Mouse (Mus musculus) limb, embryonic 11.5 days (tissue): ENCODE measurements around the gene Phkb. TPM values are rescaled to one million over a fixed set of nuclear protein-coding genes. Genes with fewer than 3 reads are reported as not detected.
A peak's percentile ranks its signal among the peaks of the same experiment; 100 is the strongest.
"Not testable (repeated sequence)": the region's sequence is repeated elsewhere in the genome, so short reads cannot be mapped to it uniquely, and the experiment has no call there.

ENCODE experiments used
- ATAC-seq: fragments of 200-750 bp; cut with Nextera tagmentation; 2 replicates; pipeline ENCODE4 v1.8.0; 2017; ENCODE audit warnings: low read depth; ENCODE audit not compliant: insufficient number of reproducible peaks, low FRiP score, low TSS enrichment
- DNase-seq: peaks from one replicate; pipeline ENCODE4 v3.0.0-alpha.2; 2015; ENCODE audit warnings: low spot score
- H3K27ac ChIP-seq: fragments of 300-500 bp; sonication (generic); replicated peaks from 2 replicates; pipeline ENCODE4 v1.5.1; 2014; ENCODE audit warnings: low read depth, mild to moderate bottlenecking, low read length
- H3K27me3 ChIP-seq: fragments of 300-500 bp; sonication (generic); 2 replicates; pipeline ENCODE4 v1.6.1; 2014; ENCODE audit warnings: mild to moderate bottlenecking, low read length, mixed read lengths; ENCODE audit not compliant: control insufficient read depth, insufficient read depth
- H3K36me3 ChIP-seq: fragments of 300-500 bp; sonication (generic); 2 replicates; pipeline ENCODE4 v1.6.1; 2014; ENCODE audit warnings: mild to moderate bottlenecking, low read length, moderate library complexity, mixed read lengths; ENCODE audit not compliant: control insufficient read depth, insufficient read depth
- H3K4me1 ChIP-seq: fragments of 300-500 bp; sonication (generic); 2 replicates; pipeline ENCODE4 v1.6.1; 2014; ENCODE audit warnings: low read length, mixed read lengths; ENCODE audit not compliant: control insufficient read depth, insufficient read depth
- H3K4me2 ChIP-seq: fragments of 300-500 bp; sonication (generic); 2 replicates; pipeline ENCODE4 v1.6.1; 2014; ENCODE audit warnings: low read depth, mild to moderate bottlenecking, moderate library complexity; ENCODE audit not compliant: severe bottlenecking
- H3K4me3 ChIP-seq: fragments of 300-500 bp; sonication (generic); 2 replicates; pipeline ENCODE4 v1.5.1; 2014; ENCODE audit warnings: low read depth, low read length
- H3K9ac ChIP-seq: fragments of 300-500 bp; sonication (generic); 2 replicates; pipeline ENCODE4 v1.6.1; 2014; ENCODE audit warnings: mild to moderate bottlenecking, low read length
- H3K9me3 ChIP-seq: fragments of 300-500 bp; sonication (generic); 2 replicates; pipeline ENCODE4 v1.6.1; 2016; ENCODE audit warnings: low read length; ENCODE audit not compliant: control insufficient read depth
- WGBS: fragments of 180-500 bp; shearing (Covaris S2); extraction: QIAGEN DNeasy Blood & Tissue Kit; methylation state at CpG from one replicate; pipeline ENCODE4 v1.1.7; 2014; 5-methylcytosine and 5-hydroxymethylcytosine counted together
- polyA plus RNA-seq: library from polyadenylated mRNA; unstranded; fragments of >200 nt; fragmentation: Nextera tagmentation; extraction: Ambion mirVana; gene quantifications from 2 replicates; pipeline ENCODE4 v1.2.1, GENCODE M21; 2014

Phkb gene
- polyA plus RNA-seq: 55.8 and 56.5 TPM in 2 replicates

- peak within 1 kb of the TSS; percentile 93 for H3K27ac ChIP-seq
- H3K4me3 ChIP-seq: peak within 1 kb of the TSS; percentile 89
- WGBS: under 1% methylated on average over 53 of the region's 54 CpGs
- H3K9me3 ChIP-seq: no peaks in the 10 kb centered on the region
- peak; percentile 97 for ATAC-seq
- H3K9ac ChIP-seq: peak within 1 kb of the TSS; percentile 92
- DNase-seq: peak; percentile 96
- no peaks in the 10 kb centered on the region for H3K27me3 ChIP-seq
- H3K36me3 ChIP-seq: no peaks in the 10 kb centered on the region
- H3K4me2 ChIP-seq: peak within 1 kb of the TSS; percentile 76
- H3K4me1 ChIP-seq: 0 out of 2 replicates have a peak, but pooled peaks cover 5% of the 10 kb centered on the region
These were observed at the start of gene Phkb, which contains the start of gene Itfg1 for GRCm38 (mm10) chr8:85840657-85841488. Gene Phkb (plus strand): TSS chr8:85840959. Gene Itfg1 (minus strand): TSS chr8:85840921.

GRCm38 (mm10) chr8:85796392-85796791 is 44.4 kb upstream of the Phkb start:
- H3K36me3 ChIP-seq, H3K27ac ChIP-seq, H3K27me3 ChIP-seq, DNase-seq, H3K4me1 ChIP-seq, H3K9me3 ChIP-seq, H3K4me3 ChIP-seq, ATAC-seq, H3K9ac ChIP-seq, H3K4me2 ChIP-seq: not testable (repeated sequence)
- WGBS: 91% methylated on average over 1 of the region's 1 CpGs

GRCm38 (mm10) chr8:85800164-85800563 is 40.6 kb upstream of the Phkb start:
- ATAC-seq: no peak
- no peaks in the 10 kb centered on the region for H3K27me3 ChIP-seq
- 0 out of 2 replicates have a peak, but pooled peaks cover 2% of the 10 kb centered on the region for H3K36me3 ChIP-seq
- H3K9ac ChIP-seq: no peak overlapping the region
- no peaks in the 10 kb centered on the region for H3K4me1 ChIP-seq
- 100% methylated on average over 1 of the region's 1 CpGs for WGBS
- no peaks in the 10 kb centered on the region for H3K9me3 ChIP-seq
- no peak overlapping the region for H3K4me3 ChIP-seq
- H3K4me2 ChIP-seq: no peak overlapping the region
- DNase-seq: no peak
- H3K27ac ChIP-seq: no peak overlapping the region

- H3K4me1 ChIP-seq: no peaks in the 10 kb centered on the region
- H3K4me2 ChIP-seq: no peak overlapping the region
- H3K36me3 ChIP-seq: 0 out of 2 replicates have a peak, but pooled peaks cover 2% of the 10 kb centered on the region
- no peaks in the 10 kb centered on the region for H3K27me3 ChIP-seq
- DNase-seq (no peak), ATAC-seq (no peak)
- H3K27ac ChIP-seq: no peak overlapping the region
- H3K9me3 ChIP-seq: no peaks in the 10 kb centered on the region
- 87% methylated on average over 1 of the region's 1 CpGs for WGBS
- H3K9ac ChIP-seq: no peak overlapping the region
- H3K4me3 ChIP-seq: no peak overlapping the region
These were observed 39.4 kb upstream of the Phkb start for GRCm38 (mm10) chr8:85801408-85801807.

- Histone ChIP-seq H3K4me2 (no peak overlapping the region), H3K9me3 (no peaks in the 10 kb centered on the region), H3K4me3 (no peak overlapping the region), H3K36me3 (no peaks in the 10 kb centered on the region), H3K4me1 (no peaks in the 10 kb centered on the region), H3K9ac (no peak overlapping the region), H3K27ac (no peak overlapping the region), H3K27me3 (no peaks in the 10 kb centered on the region)
- DNase-seq (no peak), ATAC-seq (no peak)
These were observed 27.1 kb upstream of the Phkb start for GRCm38 (mm10) chr8:85813621-85814020.

- Histone ChIP-seq H3K27ac (peak overlapping the region; percentile 93), H3K9ac (peak overlapping the region; percentile 92), H3K9me3 (no peaks in the 10 kb centered on the region), H3K36me3 (no peaks in the 10 kb centered on the region), H3K4me1 (0 out of 2 replicates have a peak, but pooled peaks cover 5% of the 10 kb centered on the region), H3K4me2 (peak overlapping the region; percentile 76), H3K27me3 (no peaks in the 10 kb centered on the region), H3K4me3 (peak overlapping the region; percentile 89)
- ATAC-seq: peak; percentile 86; the same call in 1 of the 2 replicates
- no peak for DNase-seq
- under 1% methylated on average over 21 of the region's 21 CpGs for WGBS
These were observed 673 bp upstream of the Phkb start for GRCm38 (mm10) chr8:85839916-85840656.

GRCm38 (mm10) chr8:85841489-85841795 is 683 bp downstream of the Phkb start:
- H3K9me3 ChIP-seq: no peaks in the 10 kb centered on the region
- DNase-seq (peak; percentile 25), ATAC-seq (no peak)
- H3K4me1 ChIP-seq: 0 out of 2 replicates have a peak, but pooled peaks cover 5% of the 10 kb centered on the region
- peak overlapping the region; percentile 92 for H3K9ac ChIP-seq
- H3K36me3 ChIP-seq: no peaks in the 10 kb centered on the region
- H3K27ac ChIP-seq: no peak overlapping the region
- H3K27me3 ChIP-seq: no peaks in the 10 kb centered on the region
- WGBS: 13% methylated on average over 4 of the region's 4 CpGs
- peak overlapping the region; percentile 76 for H3K4me2 ChIP-seq
- H3K4me3 ChIP-seq: peak overlapping the region; percentile 89

- H3K4me2 ChIP-seq: no peak overlapping the region
- H3K27ac ChIP-seq: no peak overlapping the region
- H3K4me1 ChIP-seq: no peaks in the 10 kb centered on the region
- ATAC-seq (no peak), DNase-seq (no peak)
- H3K9ac ChIP-seq: no peak overlapping the region
- H3K36me3 ChIP-seq: no peaks in the 10 kb centered on the region
- H3K4me3 ChIP-seq: no peak overlapping the region
- H3K27me3 ChIP-seq: no peaks in the 10 kb centered on the region
- H3K9me3 ChIP-seq: no peaks in the 10 kb centered on the region
These were observed 5.1 kb downstream of the Phkb start for GRCm38 (mm10) chr8:85845887-85846286.
